Mouse (Mus musculus) lung, postnatal 0 days (tissue): ENCODE data around the gene Tmem117.

ENCODE experiments used
- CTCF ChIP-seq: IDR thresholded peaks from 2 replicates; pipeline ENCODE4 v1.5.1; 2016; ENCODE audit warnings: antibody characterized with exemption, mild to moderate bottlenecking
- EP300 ChIP-seq: IDR thresholded peaks from 2 replicates; pipeline ENCODE4 v1.6.1; 2016; ENCODE audit warnings: antibody characterized with exemption, mild to moderate bottlenecking, control low read depth

GRCm38 (mm10) chr15:94927986-94928385 lies 299.0 kb downstream of the Tmem117 start:
- TF ChIP-seq CTCF (no peak), EP300 (no peak)
